Mouse (Mus musculus) mouse trophoblast stem cell (cell line): ENCODE data around the gene Dscam.

Experiments
- in situ Hi-C, 2 experiments: fragments of 300-500 bp; cut with MseI, MboI; formaldehyde crosslinking; loops; 2 replicates in 1 of 2; 3 replicates in 1 of 2; pipeline ENCODE4 v1.15.1; 2025

The Dscam gene

DNA sequence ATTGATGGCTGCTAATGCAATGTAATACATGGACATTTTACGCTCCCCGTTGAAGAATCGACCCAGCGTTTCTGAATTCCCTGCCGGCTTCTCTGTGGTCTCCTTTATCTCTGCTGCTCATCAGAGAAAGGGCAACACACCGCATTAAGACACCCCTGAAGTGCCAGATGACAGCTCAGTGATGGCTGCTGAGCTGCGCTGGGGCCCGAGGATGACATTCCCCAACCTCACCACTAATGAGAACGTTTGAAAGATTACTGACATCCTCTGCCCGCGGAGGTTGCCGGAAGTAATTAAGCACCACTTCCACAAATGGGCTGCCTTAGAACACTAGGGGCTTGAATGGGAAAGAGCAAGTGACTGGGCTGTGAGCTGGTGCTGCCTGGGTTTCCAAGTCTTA, 409.3 kb downstream of the Dscam start:
- in situ Hi-C loops: no loop called here

- in situ Hi-C loops: no loop called here
Measured at GRCm38 (mm10) chr16:96759081-96759603, 411.4 kb downstream of the Dscam start.

- in situ Hi-C loops: no loop called here
Measured at GRCm38 (mm10) chr16:96758381-96758780, 412.2 kb downstream of the Dscam start.

- in situ Hi-C loops: no loop called here
Measured at GRCm38 (mm10) chr16:96757588-96758313, 412.8 kb downstream of the Dscam start.

DNA sequence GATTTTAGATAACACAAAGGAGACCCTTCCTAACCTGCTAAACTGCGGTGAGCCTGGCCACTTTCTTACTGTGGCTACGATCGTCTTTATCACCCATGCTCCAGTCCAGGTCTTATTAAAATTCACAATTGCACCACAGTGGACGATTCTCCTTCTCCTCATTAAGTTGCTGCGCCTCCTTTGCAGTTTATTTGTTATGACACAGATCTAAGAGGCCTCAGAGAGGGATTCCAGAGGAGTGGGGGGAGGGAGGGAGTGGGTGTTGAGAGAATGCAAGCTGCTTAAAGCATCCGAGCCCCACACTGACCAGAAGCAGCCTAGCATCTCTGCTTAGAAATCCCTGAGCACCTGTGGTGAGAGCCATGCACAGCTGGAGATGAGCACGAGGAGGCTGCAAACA, 413.6 kb downstream of the Dscam start:
- in situ Hi-C loops: no loop called here

DNA sequence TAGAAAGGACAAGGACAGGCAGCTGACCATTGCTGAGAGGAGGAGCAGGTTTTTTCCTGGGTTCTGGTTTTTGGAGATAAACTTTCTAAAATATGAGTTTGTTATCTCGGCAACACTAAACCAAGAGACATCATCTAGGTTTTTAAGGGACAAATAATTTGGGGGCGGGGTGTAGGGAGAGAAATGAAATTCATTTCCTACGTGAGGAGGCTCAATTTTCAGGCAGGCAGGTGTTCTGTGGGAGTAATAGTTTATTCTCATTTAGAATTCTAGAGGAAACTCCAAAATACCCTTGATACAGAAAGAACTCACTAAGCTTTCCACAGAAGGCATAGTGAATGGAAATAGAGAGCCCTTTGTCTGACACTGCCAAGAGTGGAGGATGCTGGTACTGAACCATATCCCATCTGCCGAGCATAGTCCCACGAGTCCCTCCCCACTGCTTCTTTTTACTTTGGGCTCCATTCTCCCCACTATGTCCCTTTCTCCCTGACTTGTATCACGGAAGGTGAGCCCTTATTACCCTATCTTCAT, 415.5 kb downstream of the Dscam start:
- in situ Hi-C loops: no loop called here

DNA sequence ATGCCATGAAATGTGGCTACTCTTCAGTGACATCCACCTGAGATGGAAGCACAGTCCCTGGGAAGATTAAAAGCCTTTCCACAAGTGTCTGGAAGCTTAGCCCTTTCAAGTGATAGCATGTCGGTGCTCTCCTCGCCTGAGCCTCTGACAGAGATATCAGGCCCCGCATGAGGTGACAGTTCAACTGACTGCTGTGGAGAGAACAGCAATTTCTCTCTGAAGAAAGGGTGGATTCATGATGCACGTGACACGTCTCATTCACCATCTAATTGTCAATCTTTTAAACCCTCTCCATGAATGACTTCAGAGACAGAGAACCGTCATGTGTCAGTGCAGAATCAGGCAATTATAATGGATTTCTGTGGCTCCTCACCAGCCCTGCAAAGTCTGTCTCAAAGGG, 416.2 kb downstream of the Dscam start:
- in situ Hi-C loops: no loop called here

- in situ Hi-C loops: no loop called here
Measured at GRCm38 (mm10) chr16:96753781-96754173, 416.8 kb downstream of the Dscam start.

DNA sequence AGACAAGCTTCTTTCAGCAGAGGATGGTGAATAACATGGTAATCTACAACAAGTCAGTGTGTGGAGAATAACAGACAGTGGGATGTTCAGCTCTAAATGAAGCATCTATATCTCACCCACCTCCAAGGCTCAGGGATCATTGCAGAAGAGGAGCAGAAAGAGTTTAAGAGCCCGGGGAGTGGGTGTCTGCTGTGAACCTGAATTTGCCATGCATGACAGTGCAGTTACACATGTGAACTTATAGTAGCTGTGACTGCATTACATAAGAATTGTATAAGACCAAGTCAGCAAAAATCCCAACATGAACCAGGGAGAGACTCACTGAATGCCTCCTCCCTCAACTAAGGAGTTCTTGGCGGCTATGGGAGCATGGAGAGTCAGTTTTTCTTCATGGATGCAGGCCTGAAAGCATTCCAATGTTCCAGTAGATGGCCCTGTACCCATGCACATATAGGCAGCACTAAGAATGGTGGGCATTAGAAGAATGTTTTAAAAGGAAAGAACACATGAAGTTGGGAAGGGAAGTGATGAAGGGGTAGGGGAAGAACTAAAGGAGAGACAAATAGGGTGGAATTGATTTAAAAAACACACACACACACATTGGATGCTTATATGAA, 417.3 kb downstream of the Dscam start:
- in situ Hi-C loops: no loop called here

- in situ Hi-C loops: no loop called here
Measured at GRCm38 (mm10) chr16:96742475-96743255, 427.9 kb downstream of the Dscam start.

DNA sequence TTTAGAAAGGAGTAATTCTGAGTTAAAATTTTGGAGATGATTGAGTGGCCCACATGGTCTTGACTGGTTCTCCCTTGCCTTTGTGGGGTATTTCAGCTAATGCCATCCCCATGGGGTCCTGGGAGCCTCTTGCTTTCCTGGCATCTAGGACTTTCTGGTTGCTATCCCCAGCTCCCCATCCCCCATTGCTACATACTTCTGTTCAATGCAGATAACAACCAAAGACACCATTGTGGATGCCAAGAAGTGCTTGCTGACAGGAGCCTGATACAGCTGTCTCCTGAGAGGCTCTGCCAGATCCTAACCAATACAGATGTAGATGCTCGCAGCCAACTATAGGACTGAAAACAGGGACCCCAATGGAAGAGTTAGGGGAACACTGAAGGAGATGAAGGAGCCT, 429.2 kb downstream of the Dscam start:
- in situ Hi-C loops: no loop called here

DNA sequence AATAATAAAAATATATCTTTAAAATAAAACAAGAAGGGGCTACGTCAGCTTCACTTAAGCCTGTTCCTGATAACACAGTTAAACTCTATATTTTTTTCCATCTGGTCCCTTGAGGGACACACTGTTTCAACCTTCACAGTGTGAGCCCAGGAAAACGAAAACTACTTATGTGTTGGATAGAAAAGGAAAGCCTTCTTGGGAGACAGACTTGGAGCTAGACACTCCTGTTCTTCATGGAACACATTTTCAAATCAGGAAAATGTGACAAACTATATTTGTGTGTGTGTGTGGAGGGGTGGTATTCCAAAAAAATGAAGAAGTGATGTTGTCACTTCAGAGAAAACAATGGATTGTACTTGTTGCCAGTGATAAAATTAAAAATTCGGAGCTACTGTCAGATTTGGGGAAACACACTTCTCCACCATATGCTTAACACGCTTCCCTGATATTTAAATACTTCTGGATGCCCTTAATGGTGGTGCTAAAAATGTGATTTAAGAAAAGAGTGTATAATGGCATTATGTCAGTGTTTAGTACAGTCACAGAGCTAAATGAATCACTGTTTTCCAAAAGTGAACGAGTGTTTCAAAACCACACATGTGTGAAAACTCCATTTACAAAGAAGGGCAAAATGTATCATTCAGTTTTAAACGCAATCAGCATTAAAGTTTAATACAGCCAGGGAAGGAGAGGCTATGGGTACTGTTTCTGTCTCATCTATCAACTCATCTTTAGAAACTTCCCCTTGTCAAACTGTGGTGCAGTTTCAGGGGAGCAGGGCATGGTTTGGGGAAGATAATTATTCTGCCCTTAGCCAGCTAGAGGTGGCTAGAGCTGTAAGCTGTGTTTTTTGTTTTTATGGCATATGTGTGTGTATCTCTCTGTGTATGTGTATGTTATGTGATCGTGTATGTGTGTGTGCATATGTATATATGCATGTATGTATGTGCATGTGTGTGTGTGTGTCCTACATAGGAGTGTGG, 430.2 kb downstream of the Dscam start:
- in situ Hi-C loops: no loop called here

DNA sequence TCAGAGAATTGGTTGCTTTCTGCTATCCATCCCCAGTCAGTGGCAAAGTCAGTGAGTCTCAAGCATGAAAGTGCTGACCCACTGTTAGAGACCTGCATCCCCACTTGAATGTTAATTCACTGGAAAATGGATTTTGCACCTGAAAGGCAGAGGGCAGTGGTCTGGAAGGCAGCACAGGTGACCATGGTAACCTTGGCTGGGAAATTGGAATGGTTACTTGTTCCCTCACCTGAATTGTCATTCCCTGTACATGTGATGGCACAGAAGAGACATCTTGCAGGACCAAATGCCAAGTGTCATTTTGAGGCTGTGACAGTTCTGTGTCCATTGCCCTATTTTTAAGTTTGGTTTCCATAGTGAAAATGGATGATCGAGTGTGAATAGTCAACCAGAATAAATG, 434.1 kb downstream of the Dscam start:
- in situ Hi-C loops: no loop called here

DNA sequence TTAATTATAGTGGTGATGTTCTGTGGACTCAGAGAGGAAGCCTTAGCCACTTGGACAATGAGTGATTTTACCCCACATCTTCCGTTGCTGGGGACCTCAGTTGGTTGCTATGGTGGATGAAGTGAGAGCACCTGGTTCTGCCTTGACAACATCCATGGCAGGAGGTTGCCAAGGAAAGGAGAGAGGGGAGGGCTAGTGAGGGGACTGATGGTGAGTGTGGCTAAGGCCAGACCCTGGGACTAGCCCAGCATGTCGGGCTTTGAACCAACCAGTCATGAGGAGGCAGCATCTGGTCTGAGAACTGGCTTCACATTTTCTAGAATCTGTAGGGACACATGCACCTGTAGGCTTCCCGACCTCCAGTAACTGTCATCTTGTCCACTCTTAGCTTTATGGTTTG, 439.7 kb downstream of the Dscam start:
- in situ Hi-C loops: no loop called here

- in situ Hi-C loops: no loop called here
Measured at GRCm38 (mm10) chr16:96727836-96728774, 442.4 kb downstream of the Dscam start.

GRCm38 (mm10) chr16:96725071-96725724, 445.4 kb downstream of the Dscam start:
- in situ Hi-C loops: no loop called here

DNA sequence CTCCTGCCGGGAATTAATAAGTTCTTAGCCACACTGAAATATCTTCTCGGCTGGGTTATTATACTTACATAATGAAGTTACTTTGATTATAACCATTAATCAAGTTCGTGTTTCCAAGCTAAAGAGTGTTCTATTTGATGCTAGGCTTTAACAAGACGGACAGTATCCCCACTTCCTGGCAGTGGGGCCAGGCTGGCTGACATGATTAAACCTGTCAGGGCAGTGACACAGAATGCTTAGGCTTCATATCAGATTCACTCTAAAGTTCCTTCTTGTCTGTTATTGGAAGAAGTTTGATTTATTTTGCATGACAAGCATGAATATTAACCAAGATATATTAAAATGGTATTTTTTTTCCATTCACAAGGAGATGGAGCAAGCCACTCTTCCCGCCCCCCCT, 446.0 kb downstream of the Dscam start:
- in situ Hi-C loops: no loop called here

GRCm38 (mm10) chr16:96724123-96724522, 446.4 kb downstream of the Dscam start:
- in situ Hi-C loops: no loop called here

DNA sequence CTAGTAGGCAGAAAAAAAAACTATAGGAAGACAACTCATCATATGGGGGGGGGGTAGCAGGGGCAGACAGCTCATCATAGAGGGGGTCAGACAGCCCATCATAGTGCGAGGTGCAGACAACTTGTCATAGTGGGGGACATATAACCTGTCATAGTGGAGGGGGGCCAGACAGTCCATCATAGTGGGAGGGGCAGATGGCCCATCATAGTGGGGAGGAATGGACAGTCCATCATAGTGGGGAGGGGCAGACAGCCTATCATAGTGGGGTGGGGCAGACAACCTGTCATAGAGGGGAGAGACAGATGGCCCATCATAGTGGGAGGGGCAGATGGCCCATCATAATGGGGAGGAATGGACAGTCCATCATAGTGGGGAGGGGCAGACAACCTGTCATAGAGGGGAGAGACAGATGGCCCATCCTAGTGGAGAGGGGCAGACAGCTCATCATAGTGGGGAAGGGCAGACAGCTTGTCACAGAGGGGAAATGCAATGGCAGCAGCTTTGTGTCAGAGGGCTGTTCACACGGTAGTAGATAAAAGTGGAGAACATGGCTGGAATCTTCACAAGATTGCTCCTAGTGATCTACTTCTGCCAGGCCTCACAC, 447.4 kb downstream of the Dscam start:
- in situ Hi-C loops: no loop called here
